Mouse (Mus musculus) hindbrain, postnatal 0 days (tissue): ENCODE data around the gene Zfp651. TPM values are rescaled to one million over a fixed set of nuclear protein-coding genes. Genes with fewer than 3 reads are reported as not detected.

Experiments used
- ATAC-seq: fragments of 200-750 bp; cut with Nextera tagmentation; 2 replicates; pipeline ENCODE4 v1.8.0; 2017; ENCODE audit warnings: mild to moderate bottlenecking, moderate TSS enrichment, moderate library complexity
- DNase-seq: peaks from one replicate; pipeline ENCODE4 v3.0.0-alpha.2; 2015; ENCODE audit warnings: low spot score
- H3K27ac ChIP-seq: fragments of 300-500 bp; sonication (generic); 2 replicates; pipeline ENCODE4 v1.5.1; 2014; ENCODE audit warnings: mild to moderate bottlenecking
- H3K27me3 ChIP-seq: fragments of 300-500 bp; sonication (generic); 2 replicates; pipeline ENCODE4 v1.6.1; 2014; ENCODE audit warnings: low read length, mixed read lengths; ENCODE audit not compliant: insufficient read depth
- H3K36me3 ChIP-seq: fragments of 300-500 bp; sonication (generic); 2 replicates; pipeline ENCODE4 v1.6.1; 2014; ENCODE audit warnings: low read length, mixed read lengths; ENCODE audit not compliant: insufficient read depth
- H3K4me1 ChIP-seq: fragments of 300-500 bp; sonication (generic); 2 replicates; pipeline ENCODE4 v1.6.1; 2014; ENCODE audit warnings: antibody characterized with exemption, low read length, mixed read lengths; ENCODE audit not compliant: insufficient read depth
- H3K4me2 ChIP-seq: fragments of 300-500 bp; sonication (generic); 2 replicates; pipeline ENCODE4 v1.6.1; 2014; ENCODE audit warnings: low read depth, mild to moderate bottlenecking, low read length, moderate library complexity, mixed read lengths
- H3K4me3 ChIP-seq: fragments of 300-500 bp; sonication (generic); 2 replicates; pipeline ENCODE4 v1.5.1; 2014; ENCODE audit warnings: low read length
- H3K9ac ChIP-seq: fragments of 300-500 bp; sonication (generic); replicated peaks from 2 replicates; pipeline ENCODE4 v1.6.1; 2014; ENCODE audit warnings: mild to moderate bottlenecking, low read length, moderate library complexity, mixed read lengths
- H3K9me3 ChIP-seq: fragments of 300-500 bp; sonication (generic); 2 replicates; pipeline ENCODE4 v1.6.1; 2016; ENCODE audit warnings: low read length, mixed read lengths
- CTCF ChIP-seq: IDR thresholded peaks from 2 replicates; pipeline ENCODE4 v1.5.1; 2016; ENCODE audit warnings: antibody characterized with exemption, control low read depth, low read depth
- WGBS: fragments of 180-500 bp; shearing (Covaris S2); extraction: QIAGEN DNeasy Blood & Tissue Kit; methylation state at CpG from one replicate; pipeline ENCODE4 v1.1.7; 2014; 5-methylcytosine and 5-hydroxymethylcytosine counted together
- polyA plus RNA-seq: library from polyadenylated mRNA; unstranded; fragments of >200 nt; fragmentation: Nextera tagmentation; extraction: Ambion mirVana; gene quantifications from 2 replicates; pipeline ENCODE4 v1.2.1, GENCODE M21; 2015
- total RNA-seq: library from RNA; depleted of rRNA; stranded (reverse); fragments of >200 nt; gene quantifications from 2 replicates; pipeline ENCODE4 v1.2.3, GENCODE M21; 2014

Zfp651 gene
- total and polyA plus RNA-seq, 2 experiments from 2014 or later, result 23.6 to 62.3 TPM

- no peaks in the 10 kb centered on the region for H3K9me3 ChIP-seq
- peak; percentile 59 for ATAC-seq
- peak overlapping the region; percentile 41; the same call in 1 of the 2 replicates for H3K27ac ChIP-seq
- H3K4me1 ChIP-seq, result peaks cover 14% of the 10 kb centered on the region
- no peak for TF ChIP-seq CTCF
- WGBS, result 17% methylated on average over 1 of the region's 1 CpGs
- H3K4me3 ChIP-seq, result no peak overlapping the region
- H3K4me2 ChIP-seq, result no peak overlapping the region
- DNase-seq, result peak; percentile 50
- H3K9ac ChIP-seq, result no peak overlapping the region
- H3K36me3 ChIP-seq, result no peaks in the 10 kb centered on the region
- no peaks in the 10 kb centered on the region for H3K27me3 ChIP-seq
Observed at GRCm38 (mm10) chr9:121794972-121795539, 35.9 kb downstream of the Zfp651 start.

DNA sequence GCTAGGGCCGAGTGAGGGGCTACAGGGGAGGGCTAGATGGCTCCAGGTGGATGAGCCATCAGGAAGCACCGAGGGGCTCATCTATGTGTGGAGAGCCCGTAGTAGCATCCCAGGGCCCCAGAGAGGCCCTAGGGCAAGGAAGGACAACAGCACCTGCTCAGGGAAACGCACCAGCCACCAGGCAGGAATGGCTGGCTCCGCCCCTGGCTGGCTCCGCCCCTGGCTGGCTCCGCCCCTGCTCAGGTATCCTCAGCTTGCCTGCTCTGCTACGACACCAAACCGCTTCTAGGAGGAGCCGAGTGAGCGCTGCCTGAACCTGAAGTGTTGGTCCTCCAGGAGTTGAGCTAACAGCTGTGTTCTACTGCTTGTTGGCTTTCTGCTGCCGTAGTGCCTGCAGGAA lies 38.6 kb downstream of the Zfp651 start:
- no peak for DNase-seq
- peaks cover 6% of the 10 kb centered on the region; the same call in 1 of the 2 replicates for H3K4me1 ChIP-seq
- H3K4me3 ChIP-seq, result no peak overlapping the region
- ATAC-seq, result no peak
- H3K27ac ChIP-seq, result no peak overlapping the region
- H3K4me2 ChIP-seq, result no peak overlapping the region
- no peak overlapping the region for H3K9ac ChIP-seq
- 28% methylated on average over 12 of the region's 12 CpGs for WGBS
- TF ChIP-seq CTCF, result no peak
- H3K27me3 ChIP-seq, result no peaks in the 10 kb centered on the region
- no peaks in the 10 kb centered on the region for H3K9me3 ChIP-seq
- H3K36me3 ChIP-seq, result no peaks in the 10 kb centered on the region

- H3K9ac ChIP-seq, result no peak overlapping the region
- TF ChIP-seq CTCF, result no peak
- H3K4me2 ChIP-seq, result no peak overlapping the region
- no peak overlapping the region for H3K27ac ChIP-seq
- H3K36me3 ChIP-seq, result no peaks in the 10 kb centered on the region
- H3K4me1 ChIP-seq, result peaks cover 6% of the 10 kb centered on the region; the same call in 1 of the 2 replicates
- H3K27me3 ChIP-seq, result no peaks in the 10 kb centered on the region
- ATAC-seq (no peak), DNase-seq (no peak)
- no peak overlapping the region for H3K4me3 ChIP-seq
- H3K9me3 ChIP-seq, result no peaks in the 10 kb centered on the region
- WGBS, result 39% methylated on average over 6 of the region's 6 CpGs
Observed at GRCm38 (mm10) chr9:121798887-121799520, 39.9 kb downstream of the Zfp651 start.

DNA sequence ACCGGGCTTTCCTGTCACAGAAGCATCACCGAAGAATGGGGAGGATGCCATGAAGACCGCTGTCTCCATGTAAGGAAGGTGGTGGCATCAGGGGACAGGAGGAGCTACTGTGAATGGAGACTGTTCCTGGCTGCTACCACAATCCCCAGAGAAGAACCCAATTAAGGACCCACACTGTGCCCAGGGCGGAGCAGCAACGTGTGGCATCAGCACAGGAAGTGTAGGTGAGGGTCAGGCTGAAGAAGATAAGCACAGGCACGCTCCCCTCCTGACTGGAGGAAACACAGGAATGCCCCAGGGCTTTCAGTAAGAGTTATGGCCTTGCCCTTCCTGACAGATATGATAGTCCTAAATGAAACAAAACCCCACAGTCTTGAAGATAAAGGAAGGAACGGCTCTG lies 43.6 kb downstream of the Zfp651 start:
- WGBS, result 77% methylated on average over 7 of the region's 7 CpGs
- no peak for ATAC-seq
- Histone ChIP-seq H3K36me3 (no peaks in the 10 kb centered on the region), H3K4me2 (no peak overlapping the region), H3K27ac (no peak overlapping the region), H3K9ac (no peak overlapping the region), H3K4me1 (no peaks in the 10 kb centered on the region), H3K27me3 (no peaks in the 10 kb centered on the region), H3K9me3 (no peaks in the 10 kb centered on the region), H3K4me3 (no peak overlapping the region)
- TF ChIP-seq CTCF, result no peak
- DNase-seq, result no peak

DNA sequence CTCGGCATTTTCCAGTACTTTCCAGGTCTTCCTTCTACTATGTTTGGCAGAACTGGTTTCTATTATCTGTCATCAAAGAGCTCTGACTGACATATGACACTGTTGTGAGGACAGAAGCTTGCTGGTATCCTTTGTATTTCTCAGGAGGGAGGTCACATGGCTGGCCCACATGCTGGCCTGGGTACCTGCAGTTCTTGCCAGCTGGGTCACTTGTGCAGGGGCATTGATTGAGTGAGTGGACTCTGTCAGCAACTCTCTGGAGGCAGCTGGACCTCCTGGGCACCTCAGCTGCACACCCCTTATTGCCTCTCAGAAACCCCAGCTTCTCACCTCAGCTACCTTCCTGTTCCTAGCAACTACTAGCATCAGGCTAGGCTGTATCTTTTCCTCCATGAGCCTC lies 48.4 kb downstream of the Zfp651 start:
- Histone ChIP-seq H3K4me1 (peaks cover 16% of the 10 kb centered on the region), H3K9me3 (no peaks in the 10 kb centered on the region), H3K4me2 (no peak overlapping the region), H3K36me3 (no peaks in the 10 kb centered on the region), H3K27me3 (no peaks in the 10 kb centered on the region), H3K27ac (0 out of 2 replicates have a peak overlapping the region, but pooled peaks have one; percentile 11), H3K9ac (no peak overlapping the region), H3K4me3 (no peak overlapping the region)
- DNase-seq (no peak), ATAC-seq (no peak)
- 48% methylated on average over 1 of the region's 1 CpGs for WGBS
- TF ChIP-seq CTCF, result no peak

- no peak for TF ChIP-seq CTCF
- no peaks in the 10 kb centered on the region for H3K36me3 ChIP-seq
- H3K4me2 ChIP-seq, result no peak overlapping the region
- no peaks in the 10 kb centered on the region for H3K9me3 ChIP-seq
- 0 out of 2 replicates have a peak overlapping the region, but pooled peaks have one; percentile 11 for H3K27ac ChIP-seq
- H3K4me1 ChIP-seq, result peaks cover 16% of the 10 kb centered on the region
- no peaks in the 10 kb centered on the region for H3K27me3 ChIP-seq
- no peak overlapping the region for H3K9ac ChIP-seq
- WGBS, result 36% methylated on average over 7 of the region's 7 CpGs
- no peak for ATAC-seq
- peak; percentile 25 for DNase-seq
- no peak overlapping the region for H3K4me3 ChIP-seq
Observed at GRCm38 (mm10) chr9:121807947-121808346, 48.8 kb downstream of the Zfp651 start.

- peak; percentile 4; the same call in 1 of the 2 replicates for ATAC-seq
Observed at GRCm38 (mm10) chr9:121808511-121808910, 49.4 kb downstream of the Zfp651 start.

More at GRCm38 (mm10) chr9:121808511-121808910, 49.4 kb downstream of the Zfp651 start:
- Histone ChIP-seq H3K4me2 (no peak overlapping the region), H3K27ac (peak overlapping the region; percentile 1; the same call in 1 of the 2 replicates), H3K36me3 (no peaks in the 10 kb centered on the region), H3K4me1 (peaks cover 16% of the 10 kb centered on the region), H3K4me3 (no peak overlapping the region), H3K9ac (no peak overlapping the region), H3K27me3 (no peaks in the 10 kb centered on the region), H3K9me3 (no peaks in the 10 kb centered on the region)
- TF ChIP-seq CTCF, result no peak
- WGBS, result 46% methylated on average over 3 of the region's 3 CpGs
- no peak for DNase-seq
